In the genomic region with DNA sequence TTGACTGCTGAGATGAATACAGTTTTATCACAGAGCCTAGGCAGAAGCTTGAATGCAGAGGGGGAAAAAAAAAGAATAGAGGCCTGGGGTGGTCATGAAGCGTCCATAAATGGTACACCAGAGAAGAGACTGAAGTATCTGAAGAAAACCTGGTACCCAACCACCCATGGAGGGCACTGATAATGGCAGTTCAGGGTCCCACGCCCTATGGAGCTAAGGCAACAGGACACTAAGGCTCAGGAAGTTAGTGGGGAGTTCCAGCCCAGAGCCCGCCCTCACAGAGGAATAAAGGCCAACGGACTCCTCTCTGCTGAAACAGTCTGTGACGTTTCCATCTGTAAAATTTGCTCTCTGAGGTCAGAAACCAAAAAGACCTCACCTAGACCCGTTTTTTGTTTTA, we compare ENCODE assay signal across 20 mouse cellular contexts. TPM values are rescaled to one million over a fixed set of nuclear protein-coding genes. Genes with fewer than 3 reads are reported as not detected.
"Had no signal": no experiment of that assay in that cellular context is flagged by ENCODE, and none has a peak within 500 bp of the region (broad histone marks: within the 10 kb centered on the region; RNA-seq: fewer than 3 reads in every experiment).

No protein-coding gene starts in this region.

- H3K36me3 ChIP-seq: limb, embryonic 12.5 days; neural tube, embryonic 12.5 days had no signal

- H3K4me3 ChIP-seq: layer of hippocampus, adult 2 months; limb, embryonic 12.5 days; neural tube, embryonic 12.5 days had no signal

- DNase-seq: kidney, adult 11 months; kidney, adult 9 months; kidney, postnatal 36 days; lung, postnatal 36 days; midbrain, embryonic 14.5 days; thymus, postnatal 4 days had no signal

- H3K4me2 ChIP-seq: limb, embryonic 12.5 days; neural tube, embryonic 12.5 days had no signal

- H3K27ac ChIP-seq: kidney, postnatal 0 days; layer of hippocampus, adult 2 months; limb, embryonic 12.5 days; neural tube, embryonic 12.5 days; stomach, postnatal 0 days had no signal

- H3K9ac ChIP-seq: limb, embryonic 12.5 days; neural tube, embryonic 12.5 days had no signal

- H3K9me3 ChIP-seq: limb, embryonic 12.5 days; neural tube, embryonic 12.5 days had no signal

- H3K27me3 ChIP-seq: limb, embryonic 12.5 days; neural tube, embryonic 12.5 days had no signal

RNA-seq across cellular contexts. Expression of a gene that starts 16.3 kb away (rescaled TPM):
- total RNA-seq: layer of hippocampus, adult 2 months; layer of hippocampus, postnatal 14 days; left cerebral cortex, adult 18-20 months; left cerebral cortex, postnatal 10 days; liver, adult 2 months; megakaryocyte progenitor cell, adult 5-6 weeks; monocyte, adult 5-6 weeks; neutrophil, adult 5-6 weeks had no signal
- polyA plus RNA-seq: intestine, embryonic 14.5 days; limb, embryonic 12.5 days; liver, adult 2 months; lung, embryonic 16.5 days; midbrain, embryonic 14.5 days; neural tube, embryonic 12.5 days had no signal
